Mouse (Mus musculus) hindbrain, embryonic 15.5 days (tissue): Measurements from ENCODE around the gene Aldh1a3. TPM values are rescaled to one million over a fixed set of nuclear protein-coding genes. Genes with fewer than 3 reads are reported as not detected.

Experiments used
- ATAC-seq: fragments of 200-750 bp; cut with Nextera tagmentation; 2 replicates; pipeline ENCODE4 v1.8.0; 2017; ENCODE audit warnings: low read depth, moderate number of reproducible peaks, moderate TSS enrichment; ENCODE audit not compliant: low FRiP score
- H3K27ac ChIP-seq: fragments of 300-500 bp; sonication (generic); replicated peaks from 2 replicates; pipeline ENCODE4 v1.5.1; 2015; ENCODE audit warnings: mild to moderate bottlenecking, inconsistent platforms
- H3K27me3 ChIP-seq: fragments of 300-500 bp; sonication (generic); 2 replicates; pipeline ENCODE4 v1.6.1; 2015; ENCODE audit warnings: control low read depth, inconsistent platforms
- H3K36me3 ChIP-seq: fragments of 300-500 bp; sonication (generic); 2 replicates; pipeline ENCODE4 v1.6.1; 2015; ENCODE audit warnings: control low read depth, inconsistent platforms
- H3K4me1 ChIP-seq: fragments of 300-500 bp; sonication (generic); replicated peaks from 2 replicates; pipeline ENCODE4 v1.6.1; 2015; ENCODE audit warnings: control low read depth, inconsistent platforms
- H3K4me2 ChIP-seq: fragments of 300-500 bp; sonication (generic); 2 replicates; pipeline ENCODE4 v1.6.1; 2015; ENCODE audit warnings: moderate library complexity, mild to moderate bottlenecking, inconsistent platforms
- H3K4me3 ChIP-seq: fragments of 300-500 bp; sonication (generic); 2 replicates; pipeline ENCODE4 v1.5.1; 2015; ENCODE audit warnings: mild to moderate bottlenecking, inconsistent platforms
- H3K9ac ChIP-seq: fragments of 300-500 bp; sonication (generic); 2 replicates; pipeline ENCODE4 v1.6.1; 2015; ENCODE audit warnings: inconsistent platforms
- H3K9me3 ChIP-seq: fragments of 300-500 bp; sonication (generic); 2 replicates; pipeline ENCODE4 v1.6.1; 2016; ENCODE audit warnings: control low read depth, inconsistent platforms
- WGBS: fragments of 180-500 bp; shearing (Covaris S2); methylation state at CpG from one replicate; pipeline ENCODE4 v1.1.7; 2015; 5-methylcytosine and 5-hydroxymethylcytosine counted together
- polyA plus RNA-seq: library from polyadenylated mRNA; unstranded; fragments of >200 nt; fragmentation: Nextera tagmentation; extraction: Ambion mirVana; gene quantifications from 2 replicates; pipeline ENCODE4 v1.2.1, GENCODE M21; 2015

Gene Aldh1a3
- polyA plus RNA-seq, 1 experiment from 2014 or later = 2.1 TPM

GRCm38 (mm10) chr7:66364491-66364890 is 62.8 kb downstream of the Aldh1a3 start:
- no peak overlapping the region for H3K4me2 ChIP-seq
- no peaks in the 10 kb centered on the region for H3K9me3 ChIP-seq
- no peak overlapping the region for H3K27ac ChIP-seq
- 89% methylated on average over 11 of the region's 11 CpGs for WGBS
- no peaks in the 10 kb centered on the region for H3K36me3 ChIP-seq
- H3K4me1 ChIP-seq = no peaks in the 10 kb centered on the region
- ATAC-seq = no peak
- no peak overlapping the region for H3K9ac ChIP-seq
- no peak overlapping the region for H3K4me3 ChIP-seq
- H3K27me3 ChIP-seq = no peaks in the 10 kb centered on the region

GRCm38 (mm10) chr7:66359044-66359443 is 68.3 kb downstream of the Aldh1a3 start:
- Histone ChIP-seq H3K4me3 (no peak overlapping the region), H3K9me3 (no peaks in the 10 kb centered on the region), H3K4me2 (no peak overlapping the region), H3K4me1 (no peaks in the 10 kb centered on the region), H3K9ac (no peak overlapping the region), H3K36me3 (no peaks in the 10 kb centered on the region), H3K27ac (no peak overlapping the region), H3K27me3 (no peaks in the 10 kb centered on the region)
- no peak for ATAC-seq
- WGBS = 94% methylated on average over 4 of the region's 4 CpGs

GRCm38 (mm10) chr7:66358461-66358860 is 68.9 kb downstream of the Aldh1a3 start:
- Histone ChIP-seq H3K9me3 (no peaks in the 10 kb centered on the region), H3K4me1 (no peaks in the 10 kb centered on the region), H3K4me3 (no peak overlapping the region), H3K27me3 (no peaks in the 10 kb centered on the region), H3K27ac (no peak overlapping the region), H3K36me3 (no peaks in the 10 kb centered on the region), H3K9ac (no peak overlapping the region), H3K4me2 (no peak overlapping the region)
- WGBS = 93% methylated on average over 3 of the region's 3 CpGs
- ATAC-seq = no peak

GRCm38 (mm10) chr7:66355791-66356522 is 71.4 kb downstream of the Aldh1a3 start:
- no peak overlapping the region for H3K27ac ChIP-seq
- no peaks in the 10 kb centered on the region for H3K9me3 ChIP-seq
- no peaks in the 10 kb centered on the region for H3K27me3 ChIP-seq
- no peaks in the 10 kb centered on the region for H3K36me3 ChIP-seq
- WGBS = 91% methylated on average over 8 of the region's 8 CpGs
- no peaks in the 10 kb centered on the region for H3K4me1 ChIP-seq
- no peak overlapping the region for H3K4me3 ChIP-seq
- no peak overlapping the region for H3K4me2 ChIP-seq
- no peak for ATAC-seq
- no peak overlapping the region for H3K9ac ChIP-seq

GRCm38 (mm10) chr7:66354911-66355310 is 72.4 kb downstream of the Aldh1a3 start:
- Histone ChIP-seq H3K9me3 (no peaks in the 10 kb centered on the region), H3K4me3 (no peak overlapping the region), H3K27ac (no peak overlapping the region), H3K27me3 (no peaks in the 10 kb centered on the region), H3K4me1 (no peaks in the 10 kb centered on the region), H3K36me3 (no peaks in the 10 kb centered on the region), H3K9ac (no peak overlapping the region), H3K4me2 (no peak overlapping the region)
- ATAC-seq = no peak
- WGBS = 69% methylated on average over 3 of the region's 3 CpGs

GRCm38 (mm10) chr7:66351074-66351473 is 76.2 kb downstream of the Aldh1a3 start:
- no peaks in the 10 kb centered on the region for H3K27me3 ChIP-seq
- no peak overlapping the region for H3K27ac ChIP-seq
- WGBS = 84% methylated on average over 4 of the region's 4 CpGs
- H3K4me3 ChIP-seq = no peak overlapping the region
- ATAC-seq = no peak
- H3K9ac ChIP-seq = no peak overlapping the region
- H3K4me2 ChIP-seq = no peak overlapping the region
- H3K36me3 ChIP-seq = no peaks in the 10 kb centered on the region
- peaks cover 8% of the 10 kb centered on the region for H3K4me1 ChIP-seq
- H3K9me3 ChIP-seq = no peaks in the 10 kb centered on the region

- H3K9ac ChIP-seq = no peak overlapping the region
- no peak overlapping the region for H3K4me2 ChIP-seq
- no peaks in the 10 kb centered on the region for H3K27me3 ChIP-seq
- peaks cover 8% of the 10 kb centered on the region for H3K4me1 ChIP-seq
- WGBS = 71% methylated on average over 11 of the region's 11 CpGs
- H3K36me3 ChIP-seq = no peaks in the 10 kb centered on the region
- H3K4me3 ChIP-seq = no peak overlapping the region
- no peak for ATAC-seq
- H3K27ac ChIP-seq = no peak overlapping the region
- H3K9me3 ChIP-seq = no peaks in the 10 kb centered on the region
Observed at GRCm38 (mm10) chr7:66349670-66350069, 77.6 kb downstream of the Aldh1a3 start.

GRCm38 (mm10) chr7:66348588-66348987 is 78.7 kb downstream of the Aldh1a3 start:
- no peak overlapping the region for H3K4me2 ChIP-seq

GRCm38 (mm10) chr7:66346959-66347663 is 80.2 kb downstream of the Aldh1a3 start:
- 36% methylated on average over 9 of the region's 9 CpGs for WGBS
- H3K4me3 ChIP-seq = no peak overlapping the region
- H3K4me1 ChIP-seq = peaks cover 8% of the 10 kb centered on the region
- no peaks in the 10 kb centered on the region for H3K9me3 ChIP-seq
- peak overlapping the region; percentile 58 for H3K27ac ChIP-seq
- H3K9ac ChIP-seq = no peak overlapping the region
- H3K4me2 ChIP-seq = peak overlapping the region; percentile 34; the same call in 1 of the 2 replicates
- H3K36me3 ChIP-seq = no peaks in the 10 kb centered on the region
- ATAC-seq = peak; percentile 73; the same call in 1 of the 2 replicates
- H3K27me3 ChIP-seq = no peaks in the 10 kb centered on the region

More at GRCm38 (mm10) chr7:66348588-66348987, 78.7 kb downstream of the Aldh1a3 start:
- Histone ChIP-seq H3K36me3 (no peaks in the 10 kb centered on the region), H3K27ac (no peak overlapping the region), H3K9ac (no peak overlapping the region), H3K4me1 (peaks cover 8% of the 10 kb centered on the region), H3K9me3 (no peaks in the 10 kb centered on the region), H3K27me3 (no peaks in the 10 kb centered on the region), H3K4me3 (no peak overlapping the region)
- WGBS = 91% methylated on average over 10 of the region's 10 CpGs
- no peak for ATAC-seq

GRCm38 (mm10) chr7:66343307-66343706 is 84.0 kb downstream of the Aldh1a3 start:
- H3K4me2 ChIP-seq = no peak overlapping the region
- no peak for ATAC-seq

GRCm38 (mm10) chr7:66342831-66343230 is 84.5 kb downstream of the Aldh1a3 start:
- no peaks in the 10 kb centered on the region for H3K9me3 ChIP-seq
- peaks cover 8% of the 10 kb centered on the region for H3K4me1 ChIP-seq
- H3K4me3 ChIP-seq = no peak overlapping the region
- ATAC-seq = no peak
- H3K9ac ChIP-seq = no peak overlapping the region
- no peak overlapping the region for H3K27ac ChIP-seq
- no peaks in the 10 kb centered on the region for H3K36me3 ChIP-seq
- no peak overlapping the region for H3K4me2 ChIP-seq
- H3K27me3 ChIP-seq = no peaks in the 10 kb centered on the region
- WGBS = 76% methylated on average over 6 of the region's 6 CpGs

More at GRCm38 (mm10) chr7:66343307-66343706, 84.0 kb downstream of the Aldh1a3 start:
- H3K36me3 ChIP-seq = no peaks in the 10 kb centered on the region
- H3K4me1 ChIP-seq = peaks cover 8% of the 10 kb centered on the region
- 85% methylated on average over 5 of the region's 5 CpGs for WGBS
- H3K27me3 ChIP-seq = no peaks in the 10 kb centered on the region
- H3K4me3 ChIP-seq = no peak overlapping the region
- H3K27ac ChIP-seq = no peak overlapping the region
- H3K9me3 ChIP-seq = no peaks in the 10 kb centered on the region
- H3K9ac ChIP-seq = no peak overlapping the region

GRCm38 (mm10) chr7:66342323-66342722 is 85.0 kb downstream of the Aldh1a3 start:
- peaks cover 5% of the 10 kb centered on the region for H3K4me1 ChIP-seq
- no peak overlapping the region for H3K27ac ChIP-seq
- WGBS = 37% methylated on average over 4 of the region's 4 CpGs
- H3K9me3 ChIP-seq = no peaks in the 10 kb centered on the region
- no peak overlapping the region for H3K4me2 ChIP-seq
- ATAC-seq = no peak
- no peaks in the 10 kb centered on the region for H3K27me3 ChIP-seq
- no peaks in the 10 kb centered on the region for H3K36me3 ChIP-seq
- H3K9ac ChIP-seq = no peak overlapping the region
- H3K4me3 ChIP-seq = no peak overlapping the region
